Mouse (Mus musculus) brain, adult 2 months (tissue): Measurements from ENCODE around the gene Disc1.

ENCODE experiments used
- DNase-seq: peaks from one replicate; pipeline ENCODE4 v3.0.0; 2011; ENCODE audit warnings: low read depth, low spot score

The Disc1 gene

DNA sequence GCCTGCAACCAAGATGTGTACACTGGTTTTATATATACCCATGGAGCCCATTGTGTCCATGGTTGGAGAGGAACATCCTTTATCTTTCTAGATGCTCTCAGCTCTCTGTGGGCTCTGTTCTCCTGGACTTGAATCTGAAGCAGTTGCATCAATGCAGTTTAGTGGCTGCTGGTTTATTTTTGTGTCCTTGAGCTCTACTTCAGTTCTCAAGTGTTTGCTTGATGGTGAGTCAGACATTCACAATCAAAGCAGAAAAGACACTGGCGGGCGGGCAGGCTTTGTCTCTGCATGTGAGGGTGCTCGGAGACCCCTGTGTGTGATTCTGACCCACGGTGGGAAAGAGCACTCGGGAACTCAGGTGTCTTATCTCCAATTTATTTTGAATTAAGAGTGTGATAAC, 166.6 kb downstream of the Disc1 start:
- peak; percentile 70 for DNase-seq

DNA sequence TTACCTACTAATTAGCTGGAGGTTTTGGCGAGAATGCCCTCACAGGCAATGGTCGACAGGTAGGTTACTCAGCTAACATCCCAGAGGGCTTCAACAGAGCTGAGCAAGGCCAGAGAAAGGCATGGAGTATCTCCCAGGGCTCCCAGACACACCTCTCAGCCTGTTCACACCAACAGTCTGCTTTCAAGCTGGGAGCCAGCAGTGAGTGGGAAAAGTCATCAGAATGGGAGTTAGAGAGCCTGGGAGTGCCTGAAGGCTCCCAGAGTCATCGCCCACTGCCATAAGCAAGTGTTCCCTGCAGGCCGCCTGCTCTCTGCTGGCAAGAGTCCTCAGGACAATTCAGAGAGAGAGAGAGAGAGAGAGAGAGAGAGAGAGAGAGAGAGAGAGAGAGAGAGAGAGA, 167.1 kb downstream of the Disc1 start:
- peak; percentile 60 for DNase-seq

GRCm38 (mm10) chr8:125223031-125223753, 169.2 kb downstream of the Disc1 start:
- peak; percentile 27 for DNase-seq

GRCm38 (mm10) chr8:125224271-125224699, 170.3 kb downstream of the Disc1 start:
- peak; percentile 31 for DNase-seq

DNA sequence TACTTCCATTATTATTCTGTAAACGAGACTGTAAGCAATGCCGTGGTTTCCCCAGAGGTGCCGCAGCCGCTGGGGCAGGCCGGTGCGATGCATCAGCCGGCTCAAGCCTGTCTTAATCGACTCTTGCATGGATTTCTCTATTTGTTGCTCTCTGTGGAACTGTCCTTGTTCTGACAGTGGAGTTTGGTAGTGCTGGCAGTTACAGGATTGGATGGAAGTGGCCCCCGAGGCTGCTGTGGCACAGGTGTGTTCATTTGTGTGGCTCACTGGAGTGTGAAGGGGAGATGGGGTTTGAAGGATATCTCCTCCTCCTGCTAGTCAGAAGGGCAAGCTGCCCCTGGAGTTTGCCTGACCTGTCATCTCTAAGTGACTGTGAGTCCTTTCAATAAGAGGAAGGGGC, 171.3 kb downstream of the Disc1 start:
- no peak for DNase-seq

DNA sequence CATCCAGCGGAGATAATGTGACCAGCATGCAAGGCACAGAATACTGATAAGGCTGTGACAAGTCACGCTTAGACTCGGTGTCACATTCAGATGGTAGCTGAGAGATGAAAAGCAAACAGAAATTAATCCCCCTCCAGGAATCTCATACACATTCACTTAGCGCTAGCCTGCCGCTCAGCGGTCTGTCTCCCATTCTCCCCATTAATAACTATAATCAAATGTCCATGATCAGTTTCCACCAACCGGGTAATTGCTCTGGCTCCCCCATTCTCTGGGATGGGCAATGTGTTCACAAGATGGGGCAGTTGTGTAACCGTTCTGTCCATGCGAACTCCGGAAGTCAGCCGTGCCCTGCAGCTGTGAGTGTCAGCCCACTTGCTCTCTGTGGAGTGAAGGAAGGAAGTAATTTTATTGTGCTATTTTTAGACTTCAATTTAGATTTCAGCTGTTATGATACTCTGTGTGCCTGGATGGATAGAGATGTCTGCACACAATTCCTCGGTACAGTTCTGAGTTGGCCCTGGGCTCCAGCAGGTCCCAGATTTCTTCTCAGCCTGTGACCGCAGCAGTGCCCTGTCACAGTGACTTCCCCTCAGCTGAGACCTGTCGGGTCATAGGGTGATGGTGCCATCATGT, 173.1 kb downstream of the Disc1 start:
- peak; percentile 72 for DNase-seq

DNA sequence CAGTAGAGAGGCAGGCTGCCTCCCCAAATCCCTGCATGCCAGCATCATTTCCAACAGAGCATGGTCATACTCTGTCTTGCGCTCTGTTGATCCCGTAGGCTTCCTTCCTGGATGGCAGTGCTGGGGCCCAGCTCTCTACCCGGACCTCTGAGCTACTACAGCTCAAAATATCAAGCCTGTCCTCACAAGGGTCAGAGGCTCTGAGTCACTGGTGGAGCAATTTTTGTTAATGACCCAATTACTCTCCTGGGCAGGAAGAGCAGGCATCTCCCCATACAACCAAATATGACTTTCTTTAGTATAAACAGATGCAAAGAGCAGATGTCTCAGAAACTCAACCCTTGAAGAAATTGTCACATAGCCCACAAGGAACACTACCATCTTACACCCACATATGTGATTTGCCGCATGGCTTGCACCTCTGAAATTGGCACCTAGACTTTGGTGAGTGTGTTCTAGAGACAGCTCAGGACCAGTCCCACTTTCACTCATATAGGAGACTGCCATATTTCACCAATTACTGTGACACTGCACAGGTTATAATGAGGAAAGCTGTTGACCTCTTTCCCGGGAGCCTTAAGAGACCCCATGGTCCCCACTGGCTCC, 176.6 kb downstream of the Disc1 start:
- peak; percentile 72 for DNase-seq

DNA sequence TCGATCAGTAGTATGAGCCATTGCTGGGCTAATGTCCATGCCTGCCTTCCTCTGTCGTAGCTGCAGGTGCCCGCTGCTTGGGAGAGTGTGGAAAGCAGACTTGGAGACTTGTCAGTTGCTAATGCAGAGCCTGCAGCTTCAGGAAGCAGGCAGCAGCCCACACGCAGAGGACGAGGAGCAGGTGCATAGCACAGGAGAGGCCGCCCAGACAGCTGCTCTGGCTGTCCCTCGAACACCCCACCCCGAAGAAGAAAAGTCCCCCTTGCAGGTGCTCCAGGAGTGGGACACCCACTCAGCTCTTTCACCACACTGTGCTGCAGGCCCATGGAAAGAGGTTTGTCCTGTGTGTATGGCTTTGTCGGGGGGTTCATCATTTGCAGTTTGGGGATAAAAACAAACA, 178.7 kb downstream of the Disc1 start:
- no peak for DNase-seq

DNA sequence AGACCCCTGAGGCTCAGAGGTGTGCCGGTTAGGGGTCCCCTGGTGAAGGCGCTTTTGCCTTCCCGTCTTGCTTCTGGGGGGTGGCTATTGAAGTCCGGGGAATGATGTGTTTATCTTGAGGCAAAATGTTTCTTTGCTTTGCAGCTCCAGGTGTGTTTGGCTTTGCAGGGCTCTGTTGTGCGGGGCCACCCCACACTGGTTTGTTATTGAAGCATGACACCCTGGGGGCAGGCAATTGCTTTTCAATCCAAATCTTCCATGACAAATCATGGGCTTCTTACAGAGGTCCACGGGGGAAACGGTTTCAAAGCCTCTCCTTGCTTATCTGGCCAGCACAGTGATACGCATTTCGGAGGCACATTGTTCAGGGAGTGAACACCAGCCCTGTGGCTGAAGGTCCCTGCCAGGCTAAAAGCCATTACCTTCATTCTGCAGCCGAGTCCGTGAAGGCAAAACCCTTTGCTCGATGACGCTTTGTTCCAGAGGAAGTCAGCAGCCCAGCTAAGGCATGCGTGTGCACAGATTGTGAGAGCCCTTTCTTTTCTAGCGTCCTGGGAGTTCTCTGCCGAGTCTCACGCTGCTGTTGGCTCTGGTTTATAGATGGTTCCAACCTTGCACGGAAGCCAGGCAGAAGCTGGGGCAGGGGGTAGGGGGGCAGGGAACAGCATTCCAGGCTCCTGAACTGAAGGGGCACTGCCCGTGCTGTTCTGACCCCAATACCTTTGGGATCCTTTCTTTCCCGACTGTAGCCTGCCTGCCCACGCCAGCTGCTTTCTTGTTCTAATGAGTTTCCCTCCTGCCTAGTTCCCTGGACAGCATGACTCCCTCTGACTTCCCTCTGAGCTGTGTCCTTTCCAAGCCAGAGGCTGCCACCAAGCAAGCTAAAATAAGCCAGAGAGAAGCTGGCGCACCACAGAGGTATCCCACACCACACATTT, 182.2 kb downstream of the Disc1 start:
- peak; percentile 73 for DNase-seq

DNA sequence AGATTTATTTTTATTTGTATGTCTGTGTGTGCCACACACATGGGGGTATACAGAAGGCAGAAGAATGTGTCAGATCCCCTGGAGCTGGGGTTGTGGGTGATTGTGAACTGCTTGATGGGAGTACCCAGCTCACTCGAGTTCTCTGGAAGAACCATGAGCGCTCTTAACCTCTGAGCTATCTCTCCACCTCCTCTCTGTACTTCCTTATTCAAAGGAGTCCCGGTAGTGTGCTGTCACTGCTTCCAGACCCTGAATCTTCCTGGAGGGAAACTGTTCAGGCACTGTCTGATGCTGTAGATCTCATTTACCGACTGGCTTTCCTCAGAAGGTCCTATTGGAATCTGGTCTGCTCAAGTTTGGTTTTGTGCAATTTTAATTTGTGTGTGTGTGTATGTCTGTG, 186.8 kb downstream of the Disc1 start:
- DNase-seq = no peak

DNA sequence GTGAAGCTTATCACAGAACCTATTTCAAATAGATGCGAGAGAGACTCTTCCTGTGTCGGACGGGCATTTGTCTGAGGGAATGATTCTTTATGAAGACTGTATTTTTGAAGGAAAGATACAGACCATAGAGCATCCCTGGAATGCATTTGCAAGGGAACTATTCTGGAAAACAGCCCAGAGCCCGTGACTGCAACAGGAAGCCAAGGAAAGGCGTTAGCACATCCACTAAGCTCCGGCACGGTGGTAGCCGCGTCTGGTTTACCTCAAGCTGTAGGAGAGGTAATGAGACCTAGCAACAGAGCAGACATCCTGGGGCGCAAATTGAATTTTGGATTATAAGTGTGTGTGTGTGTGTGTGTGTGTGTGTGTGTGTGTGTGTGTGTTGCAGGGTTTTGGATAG, 188.4 kb downstream of the Disc1 start:
- DNase-seq = no peak

GRCm38 (mm10) chr8:125242921-125243320, 188.9 kb downstream of the Disc1 start:
- no peak for DNase-seq

DNA sequence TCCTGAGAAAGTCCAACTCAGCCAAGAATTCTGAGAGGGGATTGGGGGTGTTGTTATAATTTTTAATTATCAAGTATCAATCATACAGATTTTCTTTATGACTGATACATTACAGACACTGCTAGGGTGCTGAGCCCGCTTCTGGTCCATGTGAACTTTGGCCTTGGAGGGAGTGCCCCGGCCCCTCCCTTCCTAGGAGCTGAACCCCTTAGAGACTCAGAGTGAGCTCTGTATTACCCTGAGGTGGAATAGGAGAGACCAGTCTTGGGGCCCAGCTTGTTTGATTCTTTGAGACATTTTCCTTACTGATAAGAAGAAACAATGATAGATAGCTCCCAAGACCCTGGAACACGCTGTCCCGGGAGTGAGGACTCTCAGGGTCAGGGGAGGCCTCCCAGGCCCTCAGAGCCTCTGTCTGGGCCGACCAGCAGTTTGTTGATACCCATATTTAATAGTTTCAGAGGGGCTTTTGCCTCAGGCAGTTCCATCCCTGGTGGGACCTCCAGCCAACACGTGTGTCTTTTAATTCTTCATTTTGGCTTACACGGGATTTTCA, 192.8 kb downstream of the Disc1 start:
- DNase-seq = no peak

DNA sequence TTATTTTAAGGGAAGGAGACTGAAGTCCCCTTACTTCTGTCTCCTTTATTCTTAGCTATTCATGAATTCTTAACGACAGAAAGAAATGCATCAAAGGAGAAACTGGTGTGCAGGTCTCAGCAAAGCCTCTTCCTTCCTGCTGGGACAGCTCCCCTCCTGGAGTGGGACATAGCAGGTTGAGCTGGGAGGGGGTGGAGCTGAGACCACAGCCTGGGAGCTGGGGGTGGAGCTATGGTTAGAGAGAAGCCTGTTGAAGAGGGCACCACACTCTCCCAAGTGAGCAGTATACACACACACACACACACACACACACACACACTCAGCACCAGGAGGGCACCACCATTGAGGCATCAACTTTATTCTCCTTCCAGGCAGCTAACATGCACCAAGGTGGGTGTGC, 193.4 kb downstream of the Disc1 start:
- no peak for DNase-seq

DNA sequence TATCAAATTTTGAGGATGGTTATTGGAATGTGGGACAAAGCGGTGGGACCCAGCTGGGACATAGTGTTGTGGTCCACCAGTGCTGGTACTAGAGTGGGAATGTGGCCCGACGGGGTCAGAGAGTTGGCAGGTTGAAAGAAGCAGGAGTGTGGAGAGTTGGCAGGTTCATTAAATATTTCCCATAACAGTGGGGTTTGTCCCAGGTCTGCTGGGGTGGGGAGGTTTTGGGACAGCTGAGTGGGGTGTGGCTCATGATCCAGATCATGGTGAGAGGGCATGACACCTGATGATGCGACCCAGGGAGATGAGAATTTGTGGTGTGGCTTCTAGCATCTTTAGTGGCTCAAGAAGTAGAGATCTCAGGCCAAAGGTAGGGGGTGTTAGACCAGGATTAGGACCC, 199.0 kb downstream of the Disc1 start:
- DNase-seq = no peak

DNA sequence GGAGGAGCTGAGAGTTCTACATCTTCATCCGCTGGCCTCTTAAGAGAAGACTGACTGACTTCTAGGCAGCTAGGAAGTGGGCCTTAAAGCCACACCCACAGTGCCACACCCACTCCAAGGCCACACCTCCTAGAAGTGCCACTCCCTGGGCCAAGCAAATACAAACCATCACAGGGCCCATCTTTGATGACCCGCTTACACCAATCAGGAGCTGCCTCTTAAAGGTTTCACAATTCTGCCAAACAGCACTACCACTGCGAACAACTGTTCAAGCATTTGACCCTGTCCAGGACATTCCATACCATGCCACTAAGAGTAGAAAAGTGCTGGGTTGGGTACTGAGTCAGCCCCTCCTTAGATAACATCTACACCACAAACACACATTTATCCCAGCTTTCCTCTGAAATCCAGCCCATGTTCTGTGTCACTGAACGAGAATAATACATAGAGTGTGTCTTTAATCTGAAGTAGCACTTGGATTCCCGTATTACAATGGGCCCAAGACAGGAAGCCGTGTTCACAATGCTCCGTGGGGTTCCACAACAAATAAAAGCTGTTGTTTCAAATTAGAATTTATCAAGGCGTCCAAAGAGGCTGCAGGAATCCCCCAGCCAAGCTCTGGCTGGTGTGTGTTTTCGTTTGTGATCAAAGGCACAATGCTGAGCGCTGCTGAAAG, 199.6 kb downstream of the Disc1 start:
- peak; percentile 30 for DNase-seq

DNA sequence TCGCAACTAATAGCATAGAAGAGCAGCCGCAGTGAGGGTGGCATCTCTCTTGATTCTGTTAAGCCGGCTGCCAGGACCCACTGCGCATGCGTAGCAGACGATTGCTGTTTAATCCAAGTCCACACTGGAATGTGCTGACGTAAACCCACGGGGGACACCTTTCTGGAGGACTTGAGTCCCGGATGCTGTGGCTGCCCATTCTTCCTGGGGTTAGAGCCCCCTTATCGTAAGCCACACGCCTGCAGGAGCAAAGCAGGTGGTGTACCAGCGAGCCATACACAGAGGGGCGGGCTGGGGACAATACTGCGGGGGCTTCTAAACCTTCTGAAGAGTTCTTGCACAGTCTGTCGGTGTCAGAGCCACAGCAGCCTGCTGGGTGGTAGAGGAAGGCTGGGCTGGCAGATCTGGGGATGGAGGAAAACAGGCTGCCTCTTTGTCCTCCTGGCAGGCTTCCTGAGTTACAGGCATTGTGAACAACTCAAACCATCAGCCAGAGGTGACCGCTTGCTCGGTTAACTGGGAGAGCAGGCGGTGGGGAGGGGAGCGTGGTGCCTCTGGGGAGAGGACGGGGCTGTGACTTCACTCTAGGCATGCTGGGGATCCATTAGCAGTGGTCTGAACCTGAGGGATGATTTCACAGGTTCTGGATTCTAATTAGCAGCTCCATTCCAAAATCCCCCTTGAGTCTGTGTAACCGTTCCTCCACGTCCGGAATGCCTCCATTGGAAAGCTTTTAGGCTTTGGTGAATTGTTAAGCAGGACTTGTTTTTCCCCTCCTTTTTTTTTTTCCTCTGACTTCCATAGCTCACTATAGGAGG, 200.4 kb downstream of the Disc1 start:
- peak; percentile 99 for DNase-seq

DNA sequence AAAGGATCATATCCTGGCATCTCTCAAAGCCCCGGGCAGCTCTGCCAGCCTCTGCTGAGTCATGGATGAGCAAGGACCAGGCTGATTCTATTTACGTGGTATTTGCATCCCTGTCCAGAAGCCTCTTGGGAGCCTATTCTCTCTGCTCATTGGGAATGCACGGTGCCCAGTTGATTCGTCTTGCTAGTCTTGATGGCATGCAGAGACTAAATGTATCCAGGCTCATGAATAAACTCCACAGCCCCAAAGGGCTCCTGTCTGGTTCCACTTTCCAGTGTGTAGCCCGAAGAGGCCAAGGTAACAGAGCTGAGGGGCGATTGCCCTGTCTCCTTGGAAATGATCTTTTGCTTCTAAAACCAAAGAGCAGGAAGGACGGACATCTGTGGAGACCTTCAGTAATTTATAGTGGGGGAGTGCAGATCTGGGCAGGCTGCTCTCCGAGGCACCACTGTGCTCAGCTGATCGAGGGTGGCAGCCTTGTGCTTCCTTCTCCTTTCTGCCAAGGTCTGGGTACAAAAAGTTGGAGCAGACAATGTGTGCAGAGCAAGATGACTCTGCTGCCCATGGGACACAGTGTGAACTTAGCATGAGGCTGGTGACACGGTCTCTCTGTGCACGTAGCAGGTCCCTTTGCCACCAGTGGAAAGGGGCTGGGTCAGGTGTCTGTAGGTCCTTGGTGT, 201.2 kb downstream of the Disc1 start:
- peak; percentile 92 for DNase-seq

- no peak for DNase-seq
Observed at GRCm38 (mm10) chr8:125257660-125258059, 203.7 kb downstream of the Disc1 start.
